Mouse (Mus musculus) stomach, postnatal 0 days (tissue): ENCODE measurements around the gene Aadat. TPM values are rescaled to one million over a fixed set of nuclear protein-coding genes. Genes with fewer than 3 reads are reported as not detected.
"Not testable (repeated sequence)": the region's sequence is repeated elsewhere in the genome, so short reads cannot be mapped to it uniquely, and the experiment has no call there.

Source experiments
- ATAC-seq: fragments of 200-750 bp; cut with Nextera tagmentation; 2 replicates; pipeline ENCODE4 v1.8.0; 2017; ENCODE audit not compliant: low FRiP score, low TSS enrichment
- DNase-seq: peaks from one replicate; pipeline ENCODE4 v3.0.0-alpha.2; 2016; ENCODE audit warnings: low spot score
- H3K27ac ChIP-seq: fragments of 300-500 bp; sonication (generic); replicated peaks from 2 replicates; pipeline ENCODE4 v1.5.1; 2014; ENCODE audit warnings: mild to moderate bottlenecking, control low read depth
- H3K27me3 ChIP-seq: fragments of 300-500 bp; sonication (generic); 2 replicates; pipeline ENCODE4 v1.6.1; 2014; ENCODE audit warnings: low read length; ENCODE audit not compliant: control insufficient read depth, insufficient read depth
- H3K36me3 ChIP-seq: fragments of 300-500 bp; sonication (generic); 2 replicates; pipeline ENCODE4 v1.6.1; 2014; ENCODE audit warnings: low read length, mixed read lengths; ENCODE audit not compliant: control insufficient read depth, insufficient read depth
- H3K4me1 ChIP-seq: fragments of 300-500 bp; sonication (generic); replicated peaks from 2 replicates; pipeline ENCODE4 v1.6.1; 2014; ENCODE audit warnings: antibody characterized with exemption; ENCODE audit not compliant: control insufficient read depth, insufficient read depth
- H3K4me2 ChIP-seq: fragments of 300-500 bp; sonication (generic); replicated peaks from 2 replicates; pipeline ENCODE4 v1.6.1; 2014; ENCODE audit warnings: low read depth, mild to moderate bottlenecking, control low read depth, moderate library complexity
- H3K4me3 ChIP-seq: fragments of 300-500 bp; sonication (generic); 2 replicates; pipeline ENCODE4 v1.5.1; 2014; ENCODE audit warnings: low read depth, low read length, control low read depth
- H3K9ac ChIP-seq: fragments of 300-500 bp; sonication (generic); 2 replicates; pipeline ENCODE4 v1.6.1; 2014; ENCODE audit warnings: mild to moderate bottlenecking, low read length, control low read depth, mixed read lengths
- H3K9me3 ChIP-seq: fragments of 300-500 bp; sonication (generic); 2 replicates; pipeline ENCODE4 v1.6.1; 2016; ENCODE audit warnings: low read length; ENCODE audit not compliant: control insufficient read depth
- CTCF ChIP-seq: IDR thresholded peaks from 2 replicates; pipeline ENCODE4 v1.5.1; 2016; ENCODE audit warnings: antibody characterized with exemption, low read depth, mild to moderate bottlenecking, moderate library complexity
- EP300 ChIP-seq: optimal IDR thresholded peaks from 2 replicates; pipeline ENCODE3; 2016; ENCODE audit warnings: antibody characterized with exemption
- WGBS: fragments of 180-500 bp; shearing (Covaris S2); extraction: QIAGEN DNeasy Blood & Tissue Kit; methylation state at CpG from one replicate; pipeline ENCODE4 v1.1.7; 2014; 5-methylcytosine and 5-hydroxymethylcytosine counted together
- polyA plus RNA-seq: library from polyadenylated mRNA; unstranded; fragments of >200 nt; fragmentation: Nextera tagmentation; extraction: Ambion mirVana; gene quantifications from 2 replicates; pipeline ENCODE4 v1.2.1, GENCODE M21; 2015

The Aadat gene
- 0.13 and 0.25 TPM in 2 replicates for polyA plus RNA-seq

DNA sequence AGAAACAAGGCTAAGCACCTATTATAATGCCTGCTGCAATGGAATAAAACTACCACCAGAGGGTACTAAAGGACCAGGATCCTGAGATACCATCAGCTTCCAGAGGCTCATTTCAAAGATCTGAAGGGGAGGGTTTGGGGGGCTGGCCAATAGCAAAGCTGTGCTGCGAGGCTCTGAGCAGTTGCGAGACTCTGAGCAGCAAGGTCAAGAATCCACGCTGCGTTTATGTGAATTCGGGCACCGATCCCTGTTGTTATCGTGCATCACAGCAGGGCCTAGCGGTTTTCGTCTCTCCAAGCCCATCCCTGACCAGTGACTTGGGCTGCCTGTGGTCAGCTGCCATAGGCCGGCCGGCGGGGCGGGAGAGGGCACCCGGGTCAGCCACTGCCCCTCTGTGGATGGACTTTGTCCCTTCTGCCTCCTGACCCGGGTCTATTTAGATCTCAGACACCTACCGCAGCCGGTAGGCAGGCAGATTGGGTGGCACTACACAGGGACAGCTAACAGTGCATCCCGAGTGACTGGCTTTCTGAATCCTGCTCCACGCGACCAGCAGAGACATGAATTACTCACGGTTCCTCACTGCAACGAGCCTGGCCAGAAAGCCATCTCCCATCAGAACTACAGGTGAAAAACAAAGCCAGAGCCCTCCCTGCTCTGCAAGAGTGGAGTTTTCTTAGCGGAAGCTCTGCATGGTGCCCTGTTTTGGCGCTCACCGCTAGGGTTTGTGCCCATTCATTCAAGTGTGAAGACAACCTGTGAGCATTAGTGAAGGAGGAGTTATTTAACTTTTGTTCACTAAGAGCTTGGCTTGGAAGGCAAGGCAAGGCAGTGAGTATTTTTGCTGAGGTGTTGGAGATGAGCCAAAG, at the start of gene Aadat:
Aadat (plus strand) TSS at position 280 of the 869 bp plus-strand sequence.
- DNase-seq (peak; percentile 37), ATAC-seq (peak; percentile 84)
- peak within 1 kb of the TSS; percentile 41 for H3K4me3 ChIP-seq
- TF ChIP-seq EP300 (no peak), CTCF (peak; percentile 92)
- H3K27me3 ChIP-seq, result no peaks in the 10 kb centered on the region
- H3K4me2 ChIP-seq, result peak within 1 kb of the TSS; percentile 62
- no peaks in the 10 kb centered on the region for H3K36me3 ChIP-seq
- 2% methylated on average over 25 of the region's 25 CpGs for WGBS
- no peaks in the 10 kb centered on the region for H3K9me3 ChIP-seq
- no peak within 1 kb of the TSS for H3K27ac ChIP-seq
- H3K4me1 ChIP-seq, result 0 out of 2 replicates have a peak, but pooled peaks cover 2% of the 10 kb centered on the region
- peak within 1 kb of the TSS; percentile 18; the same call in 1 of the 2 replicates for H3K9ac ChIP-seq

DNA sequence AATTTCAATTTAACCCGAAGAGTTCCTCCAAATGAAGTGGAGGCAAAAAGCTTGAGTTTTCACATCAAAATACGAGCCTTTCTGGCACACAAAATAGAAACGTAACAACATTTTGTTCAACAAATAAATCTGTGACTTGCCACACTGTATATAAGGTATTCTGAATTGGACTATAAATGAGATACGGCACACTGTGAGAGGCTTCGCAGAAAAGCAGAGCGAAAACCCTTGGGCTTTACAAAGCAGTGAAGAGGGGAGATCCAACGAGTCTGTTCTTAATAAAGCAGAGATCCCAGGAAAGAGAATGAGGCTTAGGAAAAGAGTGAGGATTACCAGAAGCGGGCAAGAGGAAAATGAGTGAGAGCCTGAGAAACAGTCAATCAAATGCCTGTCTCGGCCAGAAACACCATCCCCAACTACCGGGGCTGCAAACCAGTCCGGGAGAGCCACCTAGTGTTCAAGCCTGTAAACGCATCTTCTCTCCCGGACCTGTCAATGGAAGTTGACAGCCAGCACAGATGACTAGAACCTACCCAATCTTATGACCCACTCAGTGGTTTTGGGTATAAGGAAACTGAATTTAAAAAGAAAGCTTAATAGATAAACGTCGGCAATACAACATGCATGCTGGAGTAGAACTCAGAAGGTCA, 38.9 kb upstream of the Aadat start:
- Histone ChIP-seq H3K4me3 (no peak overlapping the region), H3K9me3 (no peaks in the 10 kb centered on the region), H3K9ac (no peak overlapping the region), H3K27me3 (no peaks in the 10 kb centered on the region), H3K4me2 (0 out of 2 replicates have a peak overlapping the region, but pooled peaks have one; percentile 26), H3K36me3 (no peaks in the 10 kb centered on the region), H3K27ac (no peak overlapping the region), H3K4me1 (no peaks in the 10 kb centered on the region)
- no peak for TF ChIP-seq EP300
- TF ChIP-seq CTCF, result peak; percentile 91
- DNase-seq (peak; percentile 63), ATAC-seq (no peak)
- 38% methylated on average over 15 of the region's 15 CpGs for WGBS

DNA sequence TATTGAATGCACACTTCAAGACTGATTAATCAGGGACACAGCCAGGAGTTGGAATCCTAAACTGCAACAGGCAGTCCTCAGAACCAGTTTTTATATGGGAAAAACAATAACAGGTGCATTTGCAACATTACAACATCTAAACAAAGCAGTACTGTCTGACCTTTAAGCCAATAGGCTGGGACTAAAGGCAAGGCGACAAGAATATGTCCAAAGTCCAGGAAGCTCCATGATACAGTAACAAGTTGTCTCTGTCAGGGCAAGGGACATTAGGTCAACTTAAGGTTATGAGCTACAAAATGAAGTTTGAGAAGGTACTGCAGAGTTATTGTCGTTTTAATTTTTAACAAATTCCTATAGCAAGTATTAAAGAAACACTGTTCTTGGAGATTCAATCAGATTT, 15.6 kb upstream of the Aadat start:
- Histone ChIP-seq H3K27ac (no peak overlapping the region), H3K4me3 (no peak overlapping the region), H3K9ac (no peak overlapping the region), H3K4me1 (no peaks in the 10 kb centered on the region), H3K36me3 (no peaks in the 10 kb centered on the region), H3K9me3 (no peaks in the 10 kb centered on the region), H3K27me3 (no peaks in the 10 kb centered on the region), H3K4me2 (no peak overlapping the region)
- no peak for DNase-seq
- TF ChIP-seq CTCF (no peak), EP300 (no peak)
- 71% methylated on average over 2 of the region's 2 CpGs for WGBS
- no peak for ATAC-seq

DNA sequence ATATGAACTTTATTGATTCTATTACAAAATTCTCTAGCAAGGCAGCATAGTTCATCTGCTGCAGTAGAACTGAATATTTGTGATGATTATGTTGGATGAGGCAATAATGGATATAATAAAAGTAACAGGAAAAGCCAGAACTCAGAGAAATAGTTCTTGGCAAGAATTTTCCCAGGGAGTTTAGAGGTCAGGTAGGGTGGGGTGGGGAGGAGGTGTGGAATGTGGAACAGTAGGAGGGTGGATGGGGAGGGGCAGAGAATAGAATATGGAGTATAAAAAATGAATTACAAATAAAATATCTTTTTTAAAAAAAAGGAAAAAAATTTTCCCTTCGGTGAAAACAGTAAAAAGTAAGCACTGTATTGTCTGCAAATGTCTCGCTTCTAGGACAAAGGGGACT, 13.9 kb upstream of the Aadat start:
- no peak overlapping the region for H3K4me3 ChIP-seq
- H3K27me3 ChIP-seq, result no peaks in the 10 kb centered on the region
- H3K4me2 ChIP-seq, result no peak overlapping the region
- H3K36me3 ChIP-seq, result no peaks in the 10 kb centered on the region
- 81% methylated on average over 2 of the region's 2 CpGs for WGBS
- TF ChIP-seq EP300, result no peak
- TF ChIP-seq CTCF, result no peak
- H3K9me3 ChIP-seq, result no peaks in the 10 kb centered on the region
- H3K9ac ChIP-seq, result no peak overlapping the region
- ATAC-seq (no peak), DNase-seq (no peak)
- H3K27ac ChIP-seq, result no peak overlapping the region
- no peaks in the 10 kb centered on the region for H3K4me1 ChIP-seq

DNA sequence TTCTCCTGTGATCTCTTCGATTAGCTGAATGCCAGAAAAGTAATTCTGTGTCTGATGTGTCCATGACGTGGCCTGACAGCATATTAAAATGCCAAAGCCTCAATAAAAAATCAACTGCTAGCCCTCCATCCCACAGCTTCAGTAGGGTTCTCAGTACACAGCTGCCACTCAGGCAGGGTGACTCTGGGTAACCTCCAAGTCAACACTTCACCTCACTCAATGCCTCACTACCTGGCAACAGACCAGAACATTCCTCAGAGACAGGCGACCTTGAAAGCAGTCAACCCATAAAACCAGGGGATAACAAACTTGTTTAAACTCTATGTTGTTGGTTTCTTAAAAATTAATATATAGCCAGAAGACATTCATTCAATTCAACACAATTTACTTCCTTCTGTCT, 13.3 kb upstream of the Aadat start:
- Histone ChIP-seq H3K4me2 (no peak overlapping the region), H3K9me3 (no peaks in the 10 kb centered on the region), H3K4me1 (no peaks in the 10 kb centered on the region), H3K9ac (no peak overlapping the region), H3K27ac (no peak overlapping the region), H3K27me3 (no peaks in the 10 kb centered on the region), H3K4me3 (no peak overlapping the region), H3K36me3 (no peaks in the 10 kb centered on the region)
- no peak for TF ChIP-seq CTCF
- TF ChIP-seq EP300, result no peak
- no peak for DNase-seq
- 62% methylated on average over 3 of the region's 3 CpGs for WGBS
- no peak for ATAC-seq

DNA sequence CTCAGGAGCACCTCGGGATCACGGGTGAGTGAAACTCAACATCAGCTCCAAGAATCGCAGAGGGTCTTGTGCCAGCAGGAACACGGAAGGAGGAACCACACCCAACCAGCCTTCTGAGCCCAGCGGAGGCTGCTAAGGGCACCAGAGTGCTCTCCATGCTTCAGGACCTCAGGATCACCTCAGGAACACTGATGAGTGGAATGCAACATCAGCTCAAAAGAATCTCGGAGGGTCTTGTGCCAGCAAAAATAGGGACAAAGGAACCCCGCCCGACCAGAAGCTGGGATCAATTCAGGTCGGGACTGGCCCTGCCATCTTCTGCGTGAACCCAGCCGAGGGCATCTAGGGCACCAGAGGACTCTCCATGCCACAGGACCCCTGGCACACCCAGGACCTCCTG, 11.1 kb upstream of the Aadat start:
- 90% methylated on average over 11 of the region's 11 CpGs for WGBS
- no peak overlapping the region for H3K9ac ChIP-seq
- H3K4me3 ChIP-seq, result no peak overlapping the region
- DNase-seq (no peak), ATAC-seq (no peak)
- H3K9me3 ChIP-seq, result no peaks in the 10 kb centered on the region
- TF ChIP-seq EP300 (no peak), CTCF (no peak)
- H3K4me2 ChIP-seq, result no peak overlapping the region
- no peak overlapping the region for H3K27ac ChIP-seq
- no peaks in the 10 kb centered on the region for H3K36me3 ChIP-seq
- no peaks in the 10 kb centered on the region for H3K27me3 ChIP-seq
- no peaks in the 10 kb centered on the region for H3K4me1 ChIP-seq

DNA sequence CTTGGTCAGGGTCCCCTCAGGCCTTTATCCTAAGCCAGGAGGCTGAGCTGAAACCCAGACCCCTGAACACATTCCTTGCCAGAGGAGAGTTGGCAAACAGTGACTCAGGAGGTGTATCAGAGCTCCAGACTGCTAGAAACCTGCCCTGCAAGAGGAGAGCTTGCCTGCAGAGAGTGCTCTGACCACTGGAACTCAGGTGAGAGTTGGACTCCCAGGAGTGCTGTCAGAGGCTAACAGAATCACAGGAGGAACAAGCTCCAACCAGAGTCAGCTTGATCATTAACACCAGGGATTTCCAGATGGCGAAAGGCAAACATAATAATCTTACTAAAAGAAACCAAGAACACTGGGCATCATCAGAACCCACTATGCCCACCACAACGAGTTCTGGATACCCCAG, 10.7 kb upstream of the Aadat start:
- DNase-seq, H3K27ac ChIP-seq, H3K27me3 ChIP-seq, H3K4me3 ChIP-seq, H3K36me3 ChIP-seq, H3K9ac ChIP-seq, H3K9me3 ChIP-seq, ATAC-seq, H3K4me1 ChIP-seq, H3K4me2 ChIP-seq: not testable (repeated sequence)
- WGBS, result 70% methylated on average over 2 of the region's 2 CpGs
